In genomic region chr17:33915671-33916250, GRCm38 (mm10) we compare ENCODE assay signal across 1 mouse cellular context.
A peak's percentile ranks its signal among the peaks of the same experiment; 100 is the strongest.
TF ChIP-seq lines count a peak whose summit lies in the region.

Tapbp (plus strand) TSS chr17:33915899.
Zbtb22 (plus strand) TSS chr17:33915904.

TF ChIP-seq in CH12.LX, 34 proteins besides CTCF, POLR2A, EP300 and RAD21 (continued from another document):
- TF ChIP-seq ZMIZ1 (IDR thresholded peaks at IDR 0.05; ENCODE audit: low read depth, low read length) (no peak), TBP (conservative IDR thresholded peaks at IDR 0.05; ENCODE audit: low read depth, low read length) (peak; percentile 37; the same call in 1 of the 2 replicates), NRF1 (IDR thresholded peaks at IDR 0.05; ENCODE audit: low read depth, low read length) (peak; percentile 46; the same call in 1 of the 2 replicates), GABPA (IDR thresholded peaks at IDR 0.05; ENCODE audit: insufficient replicate concordance, low read depth, low read length) (no peak), CHD2 (IDR thresholded peaks at IDR 0.05; ENCODE audit: low read length) (peak; percentile 90), MYC (IDR thresholded peaks at IDR 0.05; ENCODE audit: low read depth, low read length) (no peak), ZKSCAN1 (IDR thresholded peaks at IDR 0.05; ENCODE audit: borderline replicate concordance, low read depth, low read length) (no peak), POLR2AphosphoS2 (IDR thresholded peaks at IDR 0.05; ENCODE audit: low read depth, low read length) (no peak; the same call in 1 of the 2 replicates), JUN (IDR thresholded peaks at IDR 0.05; ENCODE audit: insufficient read depth, low read depth, low read length) (no peak), SMC3 (IDR thresholded peaks at IDR 0.05; ENCODE audit: low read depth, low read length) (no peak), MXI1 (IDR thresholded peaks at IDR 0.05; ENCODE audit: low read depth, low read length) (peak; percentile 85), MAZ (IDR thresholded peaks at IDR 0.05; ENCODE audit: low read depth, low read length) (peak; percentile 96), USF2 (conservative IDR thresholded peaks at IDR 0.05; ENCODE audit: low read depth, low read length) (peak; percentile 64), RCOR1 (conservative IDR thresholded peaks at IDR 0.05; ENCODE audit: low read depth, low read length) (no peak), JUND (conservative IDR thresholded peaks at IDR 0.05; ENCODE audit: low read depth, low read length) (no peak), ETS1 (conservative IDR thresholded peaks at IDR 0.05; ENCODE audit: low read depth, low read length) (no peak)
